Mouse (Mus musculus): ENCODE results near the gene Popdc3. TPM values are rescaled to one million over a fixed set of nuclear protein-coding genes. Genes with fewer than 3 reads are reported as not detected.
"Not testable (repeated sequence)": the region's sequence is repeated elsewhere in the genome, so short reads cannot be mapped to it uniquely, and the experiment has no call there.

The Popdc3 gene
- polyA plus RNA-seq, 1 experiment from 2014 or later = 0.49 TPM

DNA sequence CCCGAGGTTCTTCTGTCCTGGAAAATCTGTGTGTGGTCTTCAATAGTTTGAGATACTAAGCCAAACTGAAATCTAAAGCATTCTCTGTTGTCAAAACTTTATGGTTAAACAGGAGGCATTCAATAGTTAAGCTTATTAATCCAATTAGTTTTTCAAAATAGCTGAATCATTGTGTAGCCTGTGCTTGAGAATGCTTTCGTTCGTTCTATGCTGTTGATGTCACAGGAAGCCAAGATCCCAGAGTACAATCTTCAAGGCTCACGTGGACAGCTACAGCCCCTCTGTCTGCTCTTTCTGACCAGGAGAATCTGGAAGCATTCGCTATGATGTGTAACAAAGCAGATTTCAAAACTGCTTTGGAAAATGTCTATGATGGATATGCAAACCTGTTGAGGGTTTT, 112.7 kb downstream of the Popdc3 start:
- 33% methylated on average over 5 of the region's 5 CpGs for WGBS
- Histone ChIP-seq H3K36me3 (ENCODE audit: poor library complexity, severe bottlenecking) (no peaks in the 10 kb centered on the region), H3K4me2 (no peak overlapping the region), H3K4me3 (no peak overlapping the region), H3K4me1 (peaks cover 5% of the 10 kb centered on the region), H3K9ac (no peak overlapping the region), H3K9me3 (replicated peaks) (no peaks in the 10 kb centered on the region), H3K27ac (no peak overlapping the region), H3K27me3 (peaks cover 53% of the 10 kb centered on the region)
- no peak for ATAC-seq

DNA sequence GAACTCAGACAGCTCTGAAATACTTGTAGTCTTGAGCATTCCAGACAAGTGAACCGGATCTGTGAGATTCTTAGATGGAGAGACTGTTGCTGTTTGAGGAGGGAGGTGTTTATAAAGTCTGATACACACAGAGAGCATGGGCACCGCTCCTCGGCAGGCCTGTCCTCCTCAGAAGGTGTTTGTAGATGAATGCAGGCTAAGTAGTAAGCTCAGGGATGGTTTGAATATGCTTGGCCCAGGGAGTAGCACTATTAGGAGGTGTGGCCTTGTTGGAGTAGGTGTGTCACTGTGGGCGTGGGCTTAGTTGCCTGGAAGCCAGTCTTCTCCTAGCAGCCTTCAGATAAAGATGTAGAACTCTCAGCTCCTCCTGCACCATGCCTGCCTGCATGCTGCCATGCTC, 114.3 kb downstream of the Popdc3 start:
- ATAC-seq; H3K9me3 ChIP-seq (replicated peaks); H3K27ac ChIP-seq; H3K9ac ChIP-seq; H3K4me3 ChIP-seq; H3K36me3 ChIP-seq (ENCODE audit: poor library complexity, severe bottlenecking); H3K4me1 ChIP-seq; H3K4me2 ChIP-seq: not testable (repeated sequence)
- peaks cover 43% of the 10 kb centered on the region for H3K27me3 ChIP-seq
- WGBS = 74% methylated on average over 4 of the region's 4 CpGs

DNA sequence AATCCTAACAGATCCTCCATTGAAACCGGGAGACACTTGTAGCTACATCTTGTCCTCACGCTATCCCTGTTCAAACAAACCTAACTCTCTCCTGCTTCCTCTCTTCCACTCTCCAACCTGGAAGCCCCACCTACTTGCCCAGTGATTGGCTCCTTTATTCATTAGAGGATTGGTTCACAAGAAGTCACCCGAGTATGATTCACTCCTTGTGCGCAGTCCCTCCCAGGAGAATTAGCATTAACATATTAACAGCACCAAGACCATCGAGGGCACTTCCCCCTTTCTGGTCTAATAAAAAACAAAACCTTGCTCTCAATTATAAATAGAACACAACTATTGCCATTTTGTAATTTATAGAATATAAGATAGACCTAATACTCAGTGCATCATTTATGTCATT, 117.2 kb downstream of the Popdc3 start:
- no peak overlapping the region for H3K4me3 ChIP-seq
- H3K4me1 ChIP-seq = no peaks in the 10 kb centered on the region
- WGBS = 85% methylated on average over 5 of the region's 5 CpGs
- no peak overlapping the region for H3K4me2 ChIP-seq
- H3K27ac ChIP-seq = no peak overlapping the region
- H3K9ac ChIP-seq = no peak overlapping the region
- H3K36me3 ChIP-seq (ENCODE audit: poor library complexity, severe bottlenecking) = no peaks in the 10 kb centered on the region
- no peaks in the 10 kb centered on the region for H3K9me3 ChIP-seq (replicated peaks)
- H3K27me3 ChIP-seq = peaks cover 18% of the 10 kb centered on the region
- no peak for ATAC-seq

DNA sequence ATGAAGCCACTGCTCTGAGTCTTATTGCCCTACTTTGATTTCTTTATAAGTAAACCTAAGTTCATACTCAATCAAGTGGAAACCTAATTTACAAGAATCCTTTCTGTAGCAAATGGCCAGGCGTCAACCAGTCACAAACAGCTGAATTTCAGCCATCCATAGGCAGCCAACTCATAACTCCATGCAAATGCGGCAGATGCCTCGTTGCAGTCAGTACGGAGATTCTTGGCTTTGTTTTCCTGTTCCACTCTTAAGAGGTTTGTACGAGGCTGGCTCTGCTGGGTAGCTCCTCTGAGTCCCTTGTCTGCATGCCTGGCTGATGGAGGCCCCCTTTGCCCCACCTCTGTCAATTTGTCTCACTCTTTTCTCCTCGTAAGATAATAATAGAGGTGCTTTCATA, 120.6 kb downstream of the Popdc3 start:
- 53% methylated on average over 6 of the region's 6 CpGs for WGBS

DNA sequence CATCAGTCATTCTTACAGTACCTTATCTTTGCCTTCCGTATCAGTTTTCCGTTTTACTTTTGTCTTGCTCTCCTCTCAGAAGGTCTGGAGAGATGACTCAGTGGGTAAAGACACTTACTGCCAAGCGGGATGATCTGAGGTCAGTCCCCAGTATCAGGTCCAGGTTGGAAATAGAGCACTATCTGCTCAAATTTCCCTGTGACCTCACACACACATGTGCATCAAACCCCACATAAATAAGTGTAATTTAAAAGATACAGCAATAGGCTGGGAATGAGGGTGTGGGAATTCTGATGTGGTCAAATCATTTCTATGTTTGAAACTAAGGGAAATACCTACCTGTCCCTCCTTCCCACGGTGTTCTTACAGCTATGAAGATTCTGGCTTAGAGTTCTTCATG, 121.6 kb downstream of the Popdc3 start:
- no peak overlapping the region for H3K4me3 ChIP-seq
- H3K9me3 ChIP-seq (replicated peaks) = no peaks in the 10 kb centered on the region
- H3K27ac ChIP-seq = no peak overlapping the region
- no peaks in the 10 kb centered on the region for H3K27me3 ChIP-seq
- no peaks in the 10 kb centered on the region for H3K4me1 ChIP-seq
- 92% methylated on average over 4 of the region's 4 CpGs for WGBS
- H3K4me2 ChIP-seq = no peak overlapping the region
- ATAC-seq = no peak
- H3K9ac ChIP-seq = no peak overlapping the region
- no peaks in the 10 kb centered on the region for H3K36me3 ChIP-seq (ENCODE audit: poor library complexity, severe bottlenecking)

More for the DNA sequence above, 120.6 kb downstream of the Popdc3 start:
- no peaks in the 10 kb centered on the region for H3K36me3 ChIP-seq (ENCODE audit: poor library complexity, severe bottlenecking)
- H3K27me3 ChIP-seq = no peaks in the 10 kb centered on the region
- H3K27ac ChIP-seq = no peak overlapping the region
- H3K4me2 ChIP-seq = no peak overlapping the region
- H3K4me3 ChIP-seq = no peak overlapping the region
- no peaks in the 10 kb centered on the region for H3K9me3 ChIP-seq (replicated peaks)
- no peak overlapping the region for H3K9ac ChIP-seq
- ATAC-seq = peak; percentile 53; the same call in 1 of the 2 replicates
- no peaks in the 10 kb centered on the region for H3K4me1 ChIP-seq

DNA sequence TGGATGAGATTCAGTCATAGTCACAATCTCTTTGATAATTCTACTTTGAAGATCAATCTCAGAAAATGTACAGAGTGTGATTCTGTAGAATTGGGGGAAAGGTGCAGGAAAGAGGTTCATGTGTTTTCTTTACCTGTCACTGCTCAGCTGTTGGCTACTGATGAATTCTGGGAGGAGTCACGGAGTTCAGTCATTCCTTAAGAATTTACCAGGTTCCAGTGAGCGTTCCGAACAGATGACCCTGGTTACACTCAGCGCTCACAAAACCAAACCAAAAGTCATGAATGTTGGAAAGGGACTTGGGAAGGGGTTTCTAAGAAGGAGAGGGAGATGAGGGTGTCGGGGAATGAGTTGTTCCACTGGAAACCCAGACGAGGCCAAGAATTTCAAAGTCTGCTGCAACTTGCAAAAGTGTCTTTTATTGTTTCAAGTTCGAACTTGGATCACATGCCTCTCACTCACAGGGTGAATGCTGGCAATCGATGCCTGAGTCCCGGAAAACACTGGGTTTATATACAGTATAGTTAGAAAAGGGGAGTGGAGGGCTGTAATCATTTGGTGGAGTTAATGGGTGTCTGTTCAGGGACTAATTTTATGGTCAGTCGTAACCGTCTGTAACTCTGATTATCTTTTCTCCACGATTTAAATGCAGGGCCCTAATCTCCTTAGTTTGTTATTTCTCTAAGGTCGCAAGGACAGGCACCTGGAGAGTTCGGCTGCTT, 125.6 kb downstream of the Popdc3 start:
- H3K27ac ChIP-seq = no peak overlapping the region
- H3K4me3 ChIP-seq = no peak overlapping the region
- H3K4me1 ChIP-seq = 0 out of 2 replicates have a peak, but pooled peaks cover 8% of the 10 kb centered on the region
- no peak overlapping the region for H3K4me2 ChIP-seq
- no peaks in the 10 kb centered on the region for H3K9me3 ChIP-seq (replicated peaks)
- H3K36me3 ChIP-seq (ENCODE audit: poor library complexity, severe bottlenecking) = no peaks in the 10 kb centered on the region
- 75% methylated on average over 14 of the region's 14 CpGs for WGBS
- no peak for ATAC-seq
- H3K27me3 ChIP-seq = no peaks in the 10 kb centered on the region
- H3K9ac ChIP-seq = no peak overlapping the region

DNA sequence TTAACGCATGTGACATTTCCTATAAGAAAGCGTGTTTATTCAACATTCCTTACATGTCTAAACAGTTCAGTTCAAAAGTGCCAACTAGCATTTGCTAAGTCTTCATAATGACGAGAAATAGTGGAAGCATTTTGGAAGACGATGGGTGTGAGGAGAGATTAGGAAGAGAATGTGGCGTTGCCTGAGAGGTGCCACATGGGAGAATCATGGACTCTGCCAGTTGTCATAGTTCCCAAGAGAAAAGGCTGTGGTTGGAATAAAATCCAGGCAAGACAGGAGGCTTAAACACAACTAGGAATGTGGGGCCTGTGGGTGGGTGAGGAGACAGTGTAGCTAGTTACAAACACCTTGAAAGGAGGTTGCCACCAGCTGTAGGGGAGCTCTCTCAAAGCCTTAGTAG, 127.3 kb downstream of the Popdc3 start:
- H3K9me3 ChIP-seq (replicated peaks) = no peaks in the 10 kb centered on the region
- no peak overlapping the region for H3K9ac ChIP-seq
- no peaks in the 10 kb centered on the region for H3K36me3 ChIP-seq (ENCODE audit: poor library complexity, severe bottlenecking)
- H3K4me2 ChIP-seq = no peak overlapping the region
- WGBS = 78% methylated on average over 5 of the region's 5 CpGs
- no peak overlapping the region for H3K4me3 ChIP-seq
- no peak overlapping the region for H3K27ac ChIP-seq
- H3K4me1 ChIP-seq = 0 out of 2 replicates have a peak, but pooled peaks cover 8% of the 10 kb centered on the region
- no peak for ATAC-seq
- no peaks in the 10 kb centered on the region for H3K27me3 ChIP-seq

DNA sequence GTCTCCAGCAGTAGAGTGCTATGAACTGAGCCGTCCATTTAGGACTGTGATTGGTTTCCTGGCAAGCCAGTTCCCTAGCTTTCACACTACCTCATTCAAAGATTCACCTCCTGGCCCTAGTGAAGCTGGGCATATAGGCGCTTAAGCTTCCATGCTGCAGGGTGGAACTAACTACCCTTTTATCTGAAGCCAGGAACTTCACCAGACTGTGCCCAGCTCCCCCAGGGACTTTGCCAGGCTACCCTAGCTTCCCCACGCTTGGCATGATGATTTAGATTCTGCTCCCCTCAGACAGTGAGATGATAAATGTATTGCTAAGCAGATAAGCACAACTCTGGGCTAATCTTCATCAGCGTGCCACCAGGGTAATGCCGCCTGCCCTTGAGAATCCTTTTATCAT, 133.2 kb downstream of the Popdc3 start:
- WGBS = 86% methylated on average over 5 of the region's 5 CpGs
- ATAC-seq = peak; percentile 19; the same call in 1 of the 2 replicates
- no peaks in the 10 kb centered on the region for H3K9me3 ChIP-seq (replicated peaks)

DNA sequence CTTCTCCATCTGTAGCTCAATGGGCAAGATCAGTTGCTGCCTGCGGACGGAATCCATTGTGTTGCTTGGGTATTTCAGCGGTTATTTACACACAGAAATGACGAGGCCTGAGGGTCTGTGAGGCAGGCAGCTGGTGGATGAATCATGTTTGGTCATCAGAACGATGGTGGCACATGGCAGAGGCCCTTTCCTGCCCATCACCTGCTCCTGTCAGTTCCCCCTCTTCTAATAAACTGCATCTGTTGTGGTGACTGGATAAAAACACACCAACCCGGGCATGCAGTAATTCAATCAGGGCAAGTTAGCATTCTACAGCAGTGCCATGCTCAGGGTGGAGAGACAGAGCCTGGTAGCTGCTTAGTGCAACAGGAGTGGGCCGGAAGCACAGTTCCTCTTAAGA, 133.7 kb downstream of the Popdc3 start:
- Histone ChIP-seq H3K36me3 (ENCODE audit: poor library complexity, severe bottlenecking) (no peaks in the 10 kb centered on the region), H3K27me3 (no peaks in the 10 kb centered on the region), H3K4me3 (no peak overlapping the region), H3K9me3 (replicated peaks) (no peaks in the 10 kb centered on the region), H3K4me2 (no peak overlapping the region), H3K27ac (no peak overlapping the region), H3K9ac (no peak overlapping the region), H3K4me1 (0 out of 2 replicates have a peak, but pooled peaks cover 8% of the 10 kb centered on the region)
- peak; percentile 55 for ATAC-seq
- WGBS = 64% methylated on average over 7 of the region's 7 CpGs

More for the DNA sequence above, 133.2 kb downstream of the Popdc3 start:
- Histone ChIP-seq H3K4me2 (no peak overlapping the region), H3K27ac (no peak overlapping the region), H3K36me3 (ENCODE audit: poor library complexity, severe bottlenecking) (no peaks in the 10 kb centered on the region), H3K9ac (no peak overlapping the region), H3K27me3 (no peaks in the 10 kb centered on the region), H3K4me3 (no peak overlapping the region), H3K4me1 (0 out of 2 replicates have a peak, but pooled peaks cover 12% of the 10 kb centered on the region)

DNA sequence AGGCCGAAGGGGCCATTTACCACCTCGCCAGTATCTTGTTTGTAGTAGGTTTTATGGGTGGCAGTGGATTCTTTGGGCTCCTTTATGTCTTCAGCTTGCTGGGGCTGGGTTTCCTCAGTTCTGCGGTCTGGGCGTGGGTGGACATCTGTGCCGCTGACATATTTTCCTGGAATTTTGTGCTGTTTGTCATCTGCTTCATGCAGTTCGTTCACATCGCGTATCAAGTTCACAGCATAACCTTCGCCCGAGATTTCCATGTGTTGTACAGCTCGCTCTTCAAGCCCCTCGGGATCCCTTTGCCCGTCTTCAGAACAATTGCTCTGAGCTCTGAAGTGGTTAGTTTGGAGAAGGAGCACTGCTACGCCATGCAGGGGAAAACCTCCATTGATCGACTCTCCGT, 137.0 kb downstream of the Popdc3 start:
- Histone ChIP-seq H3K9ac (no peak overlapping the region), H3K4me2 (no peak overlapping the region), H3K27ac (no peak overlapping the region), H3K4me1 (0 out of 2 replicates have a peak, but pooled peaks cover 4% of the 10 kb centered on the region), H3K4me3 (no peak overlapping the region), H3K36me3 (ENCODE audit: poor library complexity, severe bottlenecking) (no peaks in the 10 kb centered on the region), H3K27me3 (no peaks in the 10 kb centered on the region), H3K9me3 (replicated peaks) (no peaks in the 10 kb centered on the region)
- ATAC-seq = no peak
- WGBS = 97% methylated on average over 16 of the region's 16 CpGs

DNA sequence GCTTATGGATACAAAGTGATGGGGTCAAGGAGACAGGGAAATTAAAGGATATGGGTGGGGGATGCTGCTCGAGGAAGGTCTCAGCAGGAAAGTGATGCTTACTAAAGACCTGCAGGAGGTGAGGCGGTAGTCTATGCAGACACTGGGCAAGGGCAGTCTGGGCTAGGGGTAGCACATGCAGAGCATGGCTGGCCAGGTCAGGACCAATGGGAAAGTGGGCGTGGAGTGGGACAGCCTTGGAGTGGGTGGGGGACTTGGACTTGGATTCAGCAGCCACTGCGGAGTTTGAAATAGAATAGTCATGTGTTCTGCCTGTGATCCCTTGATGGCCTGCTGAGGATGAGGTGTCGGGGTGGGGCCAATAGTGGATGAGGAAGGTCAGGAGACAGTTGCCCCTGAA, 141.0 kb downstream of the Popdc3 start:
- no peak for ATAC-seq
- H3K27me3 ChIP-seq = peaks cover 12% of the 10 kb centered on the region; the same call in 1 of the 2 replicates
- H3K27ac ChIP-seq = no peak overlapping the region
- 87% methylated on average over 5 of the region's 5 CpGs for WGBS
- H3K4me2 ChIP-seq = no peak overlapping the region
- no peaks in the 10 kb centered on the region for H3K36me3 ChIP-seq (ENCODE audit: poor library complexity, severe bottlenecking)
- no peaks in the 10 kb centered on the region for H3K9me3 ChIP-seq (replicated peaks)
- no peak overlapping the region for H3K4me3 ChIP-seq
- no peak overlapping the region for H3K9ac ChIP-seq
- peaks cover under 1% of the 10 kb centered on the region for H3K4me1 ChIP-seq

DNA sequence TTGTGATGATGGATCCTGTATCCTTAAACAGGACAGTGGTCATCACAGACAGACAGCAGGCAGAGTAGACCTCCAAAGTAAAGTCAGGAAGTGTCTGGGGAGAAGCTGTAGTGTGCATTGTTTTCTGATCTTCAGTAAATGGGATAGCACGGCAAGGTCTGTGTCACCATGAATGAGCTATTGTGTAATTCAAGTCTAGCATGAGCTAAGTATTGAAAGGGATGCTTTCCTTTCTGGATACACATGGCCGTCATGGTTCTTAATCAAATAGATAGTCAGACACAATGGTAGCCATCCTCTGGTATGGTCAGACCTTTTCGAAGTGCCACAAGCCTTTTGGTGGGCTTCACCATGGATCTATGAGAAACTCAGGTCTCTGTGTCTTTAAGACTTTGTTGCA, 142.4 kb downstream of the Popdc3 start:
- H3K9me3 ChIP-seq (replicated peaks) = no peaks in the 10 kb centered on the region
- H3K4me2 ChIP-seq = no peak overlapping the region
- H3K27ac ChIP-seq = no peak overlapping the region
- no peak overlapping the region for H3K9ac ChIP-seq
- WGBS = 41% methylated on average over 3 of the region's 3 CpGs
- no peaks in the 10 kb centered on the region for H3K36me3 ChIP-seq (ENCODE audit: poor library complexity, severe bottlenecking)
- ATAC-seq = no peak
- no peak overlapping the region for H3K4me3 ChIP-seq
- H3K27me3 ChIP-seq = peaks cover 17% of the 10 kb centered on the region
- H3K4me1 ChIP-seq = peaks cover 3% of the 10 kb centered on the region

DNA sequence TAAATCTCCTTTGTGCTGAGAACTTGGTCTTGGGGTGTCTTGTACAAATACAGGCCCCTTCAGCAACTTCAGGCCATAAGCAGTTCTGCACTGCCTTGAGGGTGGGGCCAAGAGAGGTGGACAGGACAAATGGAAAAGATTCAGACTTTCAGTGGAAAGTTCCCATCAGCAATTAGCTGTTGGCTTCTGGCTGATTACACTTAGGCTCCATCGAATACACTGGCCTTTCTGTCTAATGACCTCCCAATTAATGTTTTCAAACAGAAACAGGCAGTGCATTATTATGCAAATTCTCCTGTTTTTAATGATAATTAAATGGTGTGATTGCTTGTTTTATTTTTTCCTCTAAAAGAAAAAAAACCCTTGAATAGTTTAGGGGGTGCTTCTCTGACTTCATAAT, 146.3 kb downstream of the Popdc3 start:
- WGBS = 17% methylated on average over 1 of the region's 1 CpGs
- H3K9me3 ChIP-seq (replicated peaks) = no peaks in the 10 kb centered on the region
- H3K4me2 ChIP-seq = no peak overlapping the region
- peaks cover 20% of the 10 kb centered on the region for H3K27me3 ChIP-seq
- H3K36me3 ChIP-seq (ENCODE audit: poor library complexity, severe bottlenecking) = no peaks in the 10 kb centered on the region
- no peak overlapping the region for H3K27ac ChIP-seq
- peaks cover 3% of the 10 kb centered on the region for H3K4me1 ChIP-seq
- ATAC-seq = peak; percentile 48; the same call in 1 of the 2 replicates
- H3K9ac ChIP-seq = no peak overlapping the region
- H3K4me3 ChIP-seq = no peak overlapping the region

All from forebrain, embryonic 13.5 days (tissue).